Mouse (Mus musculus) MEL (cell line): ENCODE measurements around the gene Uncx. TPM values are rescaled to one million over a fixed set of nuclear protein-coding genes. Genes with fewer than 3 reads are reported as not detected.

ENCODE experiments used
- DNase-seq: peaks from one replicate; pipeline ENCODE4 v3.0.0; 2011; ENCODE audit warnings: low read depth, low spot score
- H3K27ac ChIP-seq: 2 replicates; pipeline ENCODE4 v1.5.1; 2012; ENCODE audit warnings: low read depth, mild to moderate bottlenecking, control low read depth, low read length, moderate library complexity; ENCODE audit not compliant: control insufficient read depth
- H3K27me3 ChIP-seq, 2 experiments: fragments of 150-350 bp in 1 of 2; sonication (generic) in 1 of 2; 2 replicates each; pipeline ENCODE4 v1.6.1; 2012; ENCODE audit warnings: low read length in 2 of 2, mild to moderate bottlenecking in 2 of 2, improper control_type of control experiment in 1 of 2, moderate library complexity in 1 of 2; ENCODE audit not compliant: insufficient read depth in 2 of 2, control insufficient read depth in 1 of 2
- H3K36me3 ChIP-seq, 2 experiments: 2 replicates each; pipeline ENCODE4 v1.6.1; 2012 to 2014; ENCODE audit warnings: low read length in 2 of 2, improper control_type of control experiment in 1 of 2, inconsistent platforms in 1 of 2, mild to moderate bottlenecking in 1 of 2; ENCODE audit not compliant: insufficient read depth in 2 of 2, control insufficient read depth in 1 of 2
- H3K4me1 ChIP-seq, 2 experiments: fragments of 150-350 bp in 1 of 2; sonication (generic) in 1 of 2; 2 replicates each; pipeline ENCODE4 v1.6.1; 2012; ENCODE audit warnings: low read length in 2 of 2, improper control_type of control experiment in 1 of 2, mild to moderate bottlenecking in 1 of 2; ENCODE audit not compliant: insufficient read depth in 2 of 2, control insufficient read depth in 1 of 2
- H3K4me3 ChIP-seq, 2 experiments: fragments of 150-350 bp in 1 of 2; sonication (generic) in 1 of 2; 2 replicates each; pipeline ENCODE4 v1.5.1; 2012; ENCODE audit warnings: low read depth in 2 of 2, low read length in 2 of 2, mild to moderate bottlenecking in 2 of 2, moderate library complexity in 2 of 2, control low read depth in 1 of 2, improper control_type of control experiment in 1 of 2; ENCODE audit not compliant: control insufficient read depth in 1 of 2, insufficient read depth in 1 of 2
- H3K79me2 ChIP-seq: 2 replicates; pipeline ENCODE4 v1.6.1; 2012; ENCODE audit warnings: mild to moderate bottlenecking, low read length, moderate library complexity; ENCODE audit not compliant: control insufficient read depth, poor library complexity, insufficient read depth
- H3K9ac ChIP-seq: 2 replicates; pipeline ENCODE4 v1.6.1; 2012; ENCODE audit warnings: low read depth, mild to moderate bottlenecking, control low read depth, low read length, moderate library complexity; ENCODE audit not compliant: control insufficient read depth, poor library complexity, severe bottlenecking
- H3K9me3 ChIP-seq: fragments of 150-350 bp; sonication (generic); replicated peaks from 2 replicates; pipeline ENCODE4 v1.6.1; 2012; ENCODE audit warnings: mild to moderate bottlenecking, low read length, improper control_type of control experiment, moderate library complexity; ENCODE audit not compliant: insufficient read depth
- BHLHE40 ChIP-seq: IDR thresholded peaks from 2 replicates; pipeline ENCODE4 v1.6.1; 2012; ENCODE audit warnings: low read depth, mild to moderate bottlenecking, inconsistent platforms, low read length, improper control_type of control experiment, borderline replicate concordance
- CHD1 ChIP-seq: IDR thresholded peaks from 2 replicates; pipeline ENCODE4 v1.6.1; 2012; ENCODE audit warnings: low read depth, mild to moderate bottlenecking, inconsistent platforms, low read length, improper control_type of control experiment
- CHD2 ChIP-seq: IDR thresholded peaks from 2 replicates; pipeline ENCODE4 v1.6.1; 2011; ENCODE audit warnings: low read length, improper control_type of control experiment
- CTCF ChIP-seq, 3 experiments: IDR thresholded peaks in 2 of 3; conservative IDR thresholded peaks in 1 of 3; 2 replicates each; pipeline ENCODE4 v1.5.1; 2011 to 2012; ENCODE audit warnings: low read length in 3 of 3, low read depth in 2 of 3, mild to moderate bottlenecking in 2 of 3, improper control_type of control experiment in 1 of 3, inconsistent platforms in 1 of 3, mixed read lengths in 1 of 3, moderate library complexity in 1 of 3; ENCODE audit not compliant: control insufficient read depth in 1 of 3, insufficient read depth in 1 of 3, poor library complexity in 1 of 3, severe bottlenecking in 1 of 3
- E2F4 ChIP-seq: IDR thresholded peaks from 2 replicates; pipeline ENCODE4 v1.6.1; 2011; ENCODE audit warnings: low read depth, low read length, improper control_type of control experiment, borderline replicate concordance
- GATA1 ChIP-seq: IDR thresholded peaks from 2 replicates; pipeline ENCODE4 v1.6.1; 2011; ENCODE audit warnings: low read depth, low read length, improper control_type of control experiment
- JUND ChIP-seq: IDR thresholded peaks from 2 replicates; pipeline ENCODE4 v1.6.1; 2011; ENCODE audit warnings: low read depth, mild to moderate bottlenecking, improper control_type of control experiment, low read length
- KAT2A ChIP-seq: conservative IDR thresholded peaks from 2 replicates; pipeline ENCODE4 v1.6.1; 2012; ENCODE audit warnings: low read depth, low read length, improper control_type of control experiment, inconsistent platforms
- MAFK ChIP-seq: IDR thresholded peaks from 2 replicates; pipeline ENCODE4 v1.6.1; 2011; ENCODE audit warnings: low read depth, mild to moderate bottlenecking, low read length, improper control_type of control experiment, borderline replicate concordance
- MAX ChIP-seq: IDR thresholded peaks from 2 replicates; pipeline ENCODE4 v1.6.1; 2011; ENCODE audit warnings: low read length, improper control_type of control experiment
- MAZ ChIP-seq: IDR thresholded peaks from 2 replicates; pipeline ENCODE4 v1.6.1; 2012; ENCODE audit warnings: low read depth, mild to moderate bottlenecking, inconsistent platforms, low read length, improper control_type of control experiment
- MEF2A ChIP-seq: IDR thresholded peaks from 2 replicates; pipeline ENCODE4 v1.6.1; 2014; ENCODE audit warnings: low read depth, mild to moderate bottlenecking, inconsistent platforms, low read length, improper control_type of control experiment; ENCODE audit not compliant: poor library complexity, insufficient replicate concordance, severe bottlenecking; ENCODE audit errors: extremely low read depth
- MYB ChIP-seq: IDR thresholded peaks from 2 replicates; pipeline ENCODE4 v1.6.1; 2011; ENCODE audit warnings: mild to moderate bottlenecking, low read depth, low read length, improper control_type of control experiment
- NELFE ChIP-seq: IDR thresholded peaks from 2 replicates; pipeline ENCODE4 v1.6.1; 2011; ENCODE audit warnings: low read depth, low read length, improper control_type of control experiment
- NRF1 ChIP-seq: IDR thresholded peaks from 2 replicates; pipeline ENCODE4 v1.6.1; 2014; ENCODE audit warnings: low read depth, mild to moderate bottlenecking, inconsistent platforms, low read length, improper control_type of control experiment, moderate library complexity; ENCODE audit not compliant: poor library complexity, insufficient read depth, severe bottlenecking
- POLR2A ChIP-seq, 2 experiments: IDR thresholded peaks; 2 replicates each; pipeline ENCODE4 v1.6.1; 2011 to 2012; ENCODE audit warnings: low read length in 2 of 2, mild to moderate bottlenecking in 2 of 2, control low read depth in 1 of 2, improper control_type of control experiment in 1 of 2, low read depth in 1 of 2, moderate library complexity in 1 of 2; ENCODE audit not compliant: control insufficient read depth in 1 of 2, insufficient read depth in 1 of 2, poor library complexity in 1 of 2
- POLR2AphosphoS2 ChIP-seq: IDR thresholded peaks from 2 replicates; pipeline ENCODE4 v1.6.1; 2011; ENCODE audit warnings: low read length, improper control_type of control experiment
- POLR2AphosphoS5 ChIP-seq: IDR thresholded peaks from 2 replicates; pipeline ENCODE4 v1.6.1; 2012; ENCODE audit warnings: low read depth, borderline replicate concordance, mild to moderate bottlenecking, inconsistent platforms, low read length, moderate library complexity, mixed read lengths
- RAD21 ChIP-seq: IDR thresholded peaks from 2 replicates; pipeline ENCODE4 v1.6.1; 2011; ENCODE audit warnings: mild to moderate bottlenecking, low read depth, low read length, improper control_type of control experiment
- RCOR1 ChIP-seq: IDR thresholded peaks from 2 replicates; pipeline ENCODE4 v1.6.1; 2012; ENCODE audit warnings: low read depth, mild to moderate bottlenecking, inconsistent platforms, low read length, improper control_type of control experiment
- SIN3A ChIP-seq: IDR thresholded peaks from 2 replicates; pipeline ENCODE4 v1.6.1; 2012; ENCODE audit warnings: low read length, improper control_type of control experiment, inconsistent platforms
- SMC3 ChIP-seq: IDR thresholded peaks from 2 replicates; pipeline ENCODE4 v1.6.1; 2011; ENCODE audit warnings: low read depth, low read length, improper control_type of control experiment
- TBP ChIP-seq: IDR thresholded peaks from 2 replicates; pipeline ENCODE4 v1.8.0; 2011; ENCODE audit warnings: low read depth, low read length, improper control_type of control experiment
- TCF12 ChIP-seq: IDR thresholded peaks from 2 replicates; pipeline ENCODE4 v1.6.1; 2014; ENCODE audit warnings: low read depth, mild to moderate bottlenecking, inconsistent platforms, low read length, improper control_type of control experiment, moderate library complexity
- UBTF ChIP-seq: IDR thresholded peaks from 2 replicates; pipeline ENCODE4 v1.6.1; 2012; ENCODE audit warnings: low read depth, mild to moderate bottlenecking, inconsistent platforms, low read length, improper control_type of control experiment, moderate library complexity, borderline replicate concordance; ENCODE audit not compliant: insufficient read depth
- USF2 ChIP-seq, 2 experiments: IDR thresholded peaks; 2 replicates each; pipeline ENCODE4 v1.6.1; 2011 to 2012; ENCODE audit warnings: improper control_type of control experiment in 2 of 2, low read length in 2 of 2, borderline replicate concordance in 1 of 2, inconsistent platforms in 1 of 2, low read depth in 1 of 2, mild to moderate bottlenecking in 1 of 2; ENCODE audit not compliant: insufficient read depth in 1 of 2
- ZC3H11A ChIP-seq: IDR thresholded peaks from 2 replicates; pipeline ENCODE4 v1.6.1; 2012; ENCODE audit warnings: low read depth, mild to moderate bottlenecking, inconsistent platforms, low read length, improper control_type of control experiment
- ZKSCAN1 ChIP-seq: IDR thresholded peaks from 2 replicates; pipeline ENCODE4 v1.6.1; 2012; ENCODE audit warnings: low read depth, mild to moderate bottlenecking, inconsistent platforms, low read length, improper control_type of control experiment, moderate library complexity
- ZNF384 ChIP-seq: IDR thresholded peaks from 2 replicates; pipeline ENCODE4 v1.6.1; 2012; ENCODE audit warnings: low read depth, mild to moderate bottlenecking, inconsistent platforms, low read length, improper control_type of control experiment
- polyA plus RNA-seq, 2 experiments: library from polyadenylated mRNA; stranded (reverse) in 1 of 2; unstranded in 1 of 2; fragments of >175 nt in 1 of 2; fragments of >200 nt in 1 of 2; gene quantifications; 2 replicates each; pipeline versions ENCODE4 v1.2.1 to v1.2.4; 2012; ENCODE audit warnings: low replicate concordance in 2 of 2, low read depth in 1 of 2; ENCODE audit not compliant: insufficient read length in 2 of 2, insufficient read depth in 1 of 2, missing spikeins in 1 of 2
- total RNA-seq: library from RNA; depleted of rRNA; stranded (reverse); fragments of 300-350 nt; gene quantifications from 2 replicates; pipeline ENCODE4 v1.2.3, GENCODE M21; 2012

The Uncx gene
- total and polyA plus RNA-seq, 3 experiments: not detected

DNA sequence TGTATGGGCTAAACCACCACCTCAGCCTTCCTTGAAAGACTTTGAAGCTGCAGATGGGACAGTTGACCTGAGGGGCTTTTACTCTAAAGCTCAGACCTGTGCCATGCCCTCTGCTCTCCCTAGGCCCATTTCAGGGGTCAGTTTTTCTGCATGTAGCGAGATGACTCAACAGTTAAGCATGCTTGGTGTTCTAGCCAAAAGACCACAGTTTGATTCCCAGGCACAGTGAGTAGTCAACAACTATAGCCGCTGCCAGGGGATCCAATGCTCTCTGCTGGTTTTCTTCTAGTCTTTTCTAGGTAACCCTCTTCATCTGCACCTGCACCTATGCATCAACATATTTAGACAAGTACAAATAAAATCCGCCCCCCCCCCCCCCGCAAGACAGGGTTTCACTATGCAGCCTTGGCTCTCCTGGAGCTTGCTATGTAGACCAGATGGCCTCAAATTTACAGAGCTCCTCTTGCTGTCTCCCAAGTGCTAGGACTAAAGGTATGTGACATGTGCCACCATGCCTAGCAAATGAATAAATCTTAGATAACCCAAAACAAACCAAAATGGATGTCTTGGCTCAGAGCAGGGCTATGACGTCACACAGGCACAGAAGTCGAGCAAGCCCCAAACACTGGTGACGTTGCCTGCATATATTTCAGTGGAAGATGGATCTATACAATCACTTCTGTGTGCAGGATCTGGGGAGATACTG, 30.5 kb downstream of the Uncx start:
- Histone ChIP-seq H3K9me3 (no peaks in the 10 kb centered on the region), H3K36me3 (no peaks in the 10 kb centered on the region), H3K27ac (no peak overlapping the region), H3K4me1 (no peaks in the 10 kb centered on the region), H3K27me3 (peaks cover 0 to 1% of the 10 kb centered on the region in 2 experiments; a peak in 2 of 4 replicates), H3K9ac (no peak overlapping the region), H3K4me3 (no peak overlapping the region), H3K79me2 (no peaks in the 10 kb centered on the region)
- no peak for TF ChIP-seq RAD21
- TF ChIP-seq BHLHE40: no peak
- TF ChIP-seq CTCF (IDR thresholded peaks at IDR 0.05 in 2 of 3, conservative IDR thresholded peaks at IDR 0.05 in 1 of 3; ENCODE audit: control insufficient read depth in 1 of 3, insufficient read depth in 1 of 3, low read depth in 2 of 3, low read length in 3 of 3, poor library complexity in 1 of 3, severe bottlenecking in 1 of 3): no peak
- no peak for TF ChIP-seq USF2 (IDR thresholded peaks at IDR 0.05; ENCODE audit: borderline replicate concordance in 1 of 2, insufficient read depth in 1 of 2, low read depth in 1 of 2, low read length in 2 of 2)
- no peak for TF ChIP-seq NRF1
- no peak for TF ChIP-seq ZC3H11A
- TF ChIP-seq MEF2A: no peak
- TF ChIP-seq SIN3A: no peak
- TF ChIP-seq POLR2AphosphoS2: no peak
- no peak for TF ChIP-seq TBP
- TF ChIP-seq CHD1: no peak
- no peak for TF ChIP-seq TCF12
- TF ChIP-seq NELFE: no peak
- no peak for TF ChIP-seq JUND
- TF ChIP-seq MAFK: no peak
- no peak for TF ChIP-seq POLR2AphosphoS5
- TF ChIP-seq POLR2A (IDR thresholded peaks at IDR 0.05; ENCODE audit: control insufficient read depth in 1 of 2, insufficient read depth in 1 of 2, low read depth in 1 of 2, low read length in 2 of 2, poor library complexity in 1 of 2): no peak
- no peak for TF ChIP-seq E2F4
- no peak for TF ChIP-seq MAZ
- TF ChIP-seq CHD2: no peak
- no peak for DNase-seq

GRCm38 (mm10) chr5:139575054-139575453, 31.8 kb downstream of the Uncx start:
- no peak for TF ChIP-seq CHD1
- no peak for TF ChIP-seq MAFK
- no peak for TF ChIP-seq UBTF
- no peak for TF ChIP-seq USF2 (IDR thresholded peaks at IDR 0.05; ENCODE audit: borderline replicate concordance in 1 of 2, insufficient read depth in 1 of 2, low read depth in 1 of 2, low read length in 2 of 2)
- no peak for TF ChIP-seq ZC3H11A
- no peak for TF ChIP-seq RCOR1
- TF ChIP-seq MAZ: no peak
- no peak for TF ChIP-seq ZNF384
- no peak for TF ChIP-seq NELFE
- no peak for TF ChIP-seq JUND
- TF ChIP-seq KAT2A: no peak
- no peak for TF ChIP-seq GATA1
- no peak for TF ChIP-seq CHD2
- TF ChIP-seq SMC3: no peak
- no peak for TF ChIP-seq E2F4
- no peak for TF ChIP-seq POLR2A (IDR thresholded peaks at IDR 0.05; ENCODE audit: control insufficient read depth in 1 of 2, insufficient read depth in 1 of 2, low read depth in 1 of 2, low read length in 2 of 2, poor library complexity in 1 of 2)
- no peak for TF ChIP-seq MYB
- no peak for TF ChIP-seq ZKSCAN1
- no peak for TF ChIP-seq MAX
- no peak for TF ChIP-seq TBP
- no peak overlapping the region for H3K9ac ChIP-seq

More at GRCm38 (mm10) chr5:139575054-139575453, 31.8 kb downstream of the Uncx start:
- Histone ChIP-seq H3K9me3 (no peaks in the 10 kb centered on the region), H3K27me3 (peaks cover 0 to 1% of the 10 kb centered on the region in 2 experiments; a peak in 2 of 4 replicates), H3K79me2 (no peaks in the 10 kb centered on the region), H3K4me3 (no peak overlapping the region), H3K36me3 (no peaks in the 10 kb centered on the region), H3K4me1 (no peaks in the 10 kb centered on the region), H3K27ac (no peak overlapping the region)
- DNase-seq: no peak
